ENCODE assay signal across 9 mouse cellular contexts in the genomic region with DNA sequence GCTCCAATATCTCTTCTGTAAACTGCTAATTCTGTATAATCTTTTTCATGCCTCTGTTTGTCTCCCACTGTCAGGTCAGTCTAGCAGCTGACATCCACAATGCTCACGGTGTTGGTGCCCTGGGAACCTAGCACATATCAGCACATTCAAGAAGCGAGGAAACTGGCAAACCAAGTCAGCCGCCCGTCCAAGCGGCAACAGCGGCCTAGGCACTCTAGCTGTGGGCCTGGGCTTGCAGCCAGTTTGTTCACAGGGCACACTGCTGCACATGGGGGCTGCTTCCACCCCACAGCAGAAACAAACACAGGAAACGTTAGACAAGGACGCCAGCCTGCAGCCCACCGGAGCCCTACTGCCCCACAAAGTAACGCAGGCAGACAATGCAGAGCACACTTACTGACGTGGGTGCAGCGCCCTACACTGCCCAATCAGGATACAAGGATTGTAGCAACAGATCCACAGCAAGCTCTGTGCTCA. TPM values are rescaled to one million over a fixed set of nuclear protein-coding genes. Genes with fewer than 3 reads are reported as not detected.
A peak's percentile ranks its signal among the peaks of the same experiment; 100 is the strongest.
DNase-seq lines count a peak whose midpoint lies in the region; TF ChIP-seq lines count a peak whose summit lies in the region.
"Had no signal": no experiment of that assay in that cellular context is flagged by ENCODE, and none has a peak within 500 bp of the region (broad histone marks: within the 10 kb centered on the region; RNA-seq: fewer than 3 reads in every experiment).

No protein-coding gene starts in this region.

- no peaks in the 10 kb centered on the region for H3K4me1 ChIP-seq in cerebellum, adult 2 months (ENCODE audit: control insufficient read depth, insufficient read depth, low read length)

- no peak overlapping the region for H3K27ac ChIP-seq in cerebellum, adult 2 months (ENCODE audit: insufficient read depth, low read length)
- H3K27ac ChIP-seq: kidney, postnatal 0 days had no signal

- H3K27me3 ChIP-seq in cerebellum, adult 2 months (ENCODE audit: control insufficient read depth, insufficient read depth, low read length), result no peaks in the 10 kb centered on the region

- no peak for TF ChIP-seq CTCF in cerebellum, adult 2 months (IDR thresholded peaks at IDR 0.05; ENCODE audit: borderline replicate concordance, insufficient read depth, low read depth, low read length)

- WGBS in cerebellum, adult 2 months, result 25% methylated on average over 12 of the region's 12 CpGs

- DNase-seq in cerebellum, postnatal 14 days, result peak; percentile 32 to 45
- no peak for DNase-seq in cerebellum, adult 2 months
- DNase-seq in right cerebral cortex, postnatal 4 days, result peak; percentile 18
- no peak for DNase-seq in right cerebral cortex, postnatal 25 days
- DNase-seq in kidney, postnatal 36 days, result peak; percentile 38 to 71
- peak; percentile 33 to 34 for DNase-seq in thymus, postnatal 10 days (ENCODE audit: low spot score in 2 of 2)
- no peak for DNase-seq in ovary, postnatal 14 days (ENCODE audit: low spot score)
- DNase-seq in ovary, adult 18-20 months (ENCODE audit: low spot score), result no peak

- no peak for TF ChIP-seq POLR2A in cerebellum, adult 2 months (IDR thresholded peaks at IDR 0.05; ENCODE audit: borderline replicate concordance, insufficient read depth, low read length)

- no peak overlapping the region for H3K4me3 ChIP-seq in cerebellum, adult 2 months (replicated peaks; ENCODE audit: insufficient read depth, low read depth, low read length)

RNA-seq across cellular contexts. Expression of a gene that starts 31.1 kb away (rescaled TPM):
- 41.0 and 41.7 TPM in 2 replicates for polyA plus RNA-seq in cerebellum, adult 2 months (2012; rRNA removed)

Comparison
In these comparisons a context has a peak if more than half of its experiments do, and no peak if none do; other contexts are left out.
1. DNase-seq: peak in cerebellum, postnatal 14 days (2 of 2), right cerebral cortex, postnatal 4 days (single experiment), kidney, postnatal 36 days (2 of 2) and thymus, postnatal 10 days (2 of 2); none in cerebellum, adult 2 months (0 of 2), right cerebral cortex, postnatal 25 days (single experiment), ovary, postnatal 14 days (single experiment) and ovary, adult 18-20 months (single experiment).